Mouse (Mus musculus) liver, embryonic 11.5 days (tissue): ENCODE data around the gene Gm28048. TPM values are rescaled to one million over a fixed set of nuclear protein-coding genes. Genes with fewer than 3 reads are reported as not detected.

ENCODE experiments used
- ATAC-seq: fragments of 200-750 bp; cut with Nextera tagmentation; replicated peaks from 2 replicates; pipeline ENCODE4 v1.8.0; 2017; ENCODE audit warnings: moderate number of reproducible peaks, mild to moderate bottlenecking, moderate TSS enrichment, moderate library complexity; ENCODE audit not compliant: low FRiP score
- DNase-seq: peaks from one replicate; pipeline ENCODE4 v3.0.0-alpha.2; 2017; ENCODE audit warnings: low spot score
- H3K27ac ChIP-seq: fragments of 300-500 bp; sonication (generic); 2 replicates; pipeline ENCODE4 v1.5.1; 2014; ENCODE audit warnings: mild to moderate bottlenecking, low read depth, low read length, control low read depth
- H3K27me3 ChIP-seq: fragments of 300-500 bp; sonication (generic); replicated peaks from 2 replicates; pipeline ENCODE4 v1.6.1; 2014; ENCODE audit warnings: low read length, mixed read lengths; ENCODE audit not compliant: control insufficient read depth, insufficient read depth
- H3K36me3 ChIP-seq: fragments of 300-500 bp; sonication (generic); 2 replicates; pipeline ENCODE4 v1.6.1; 2014; ENCODE audit warnings: mild to moderate bottlenecking, low read length, moderate library complexity, mixed read lengths; ENCODE audit not compliant: control insufficient read depth, insufficient read depth
- H3K4me1 ChIP-seq: fragments of 300-500 bp; sonication (generic); replicated peaks from 2 replicates; pipeline ENCODE4 v1.6.1; 2014; ENCODE audit warnings: low read length, mixed read lengths; ENCODE audit not compliant: control insufficient read depth, insufficient read depth
- H3K4me2 ChIP-seq: fragments of 300-500 bp; sonication (generic); 2 replicates; pipeline ENCODE4 v1.6.1; 2014; ENCODE audit warnings: mild to moderate bottlenecking, control low read depth, moderate library complexity
- H3K4me3 ChIP-seq: fragments of 300-500 bp; sonication (generic); 2 replicates; pipeline ENCODE4 v1.5.1; 2014; ENCODE audit warnings: low read depth, low read length, control low read depth
- H3K9ac ChIP-seq: fragments of 300-500 bp; sonication (generic); 2 replicates; pipeline ENCODE4 v1.6.1; 2014; ENCODE audit warnings: low read depth, low read length, control low read depth
- H3K9me3 ChIP-seq: fragments of 300-500 bp; sonication (generic); 2 replicates; pipeline ENCODE4 v1.6.1; 2016; ENCODE audit warnings: low read length, inconsistent platforms, mixed read lengths; ENCODE audit not compliant: control insufficient read depth
- WGBS: fragments of 180-500 bp; shearing (Covaris S2); extraction: QIAGEN DNeasy Blood & Tissue Kit; methylation state at CpG from one replicate; pipeline ENCODE4 v1.1.7; 2014; 5-methylcytosine and 5-hydroxymethylcytosine counted together
- polyA plus RNA-seq: library from polyadenylated mRNA; unstranded; fragments of >200 nt; fragmentation: Nextera tagmentation; extraction: Ambion mirVana; gene quantifications from 2 replicates; pipeline ENCODE4 v1.2.1, GENCODE M21; 2014

The Gm28048 gene
- polyA plus RNA-seq, 1 experiment from 2014 or later: 20.0 TPM

GRCm38 (mm10) chr11:22872307-22872680 lies 109.6 kb downstream of the Gm28048 start:
- Histone ChIP-seq H3K9ac (peak overlapping the region; percentile 36; the same call in 1 of the 2 replicates), H3K27ac (peak overlapping the region; percentile 47; the same call in 1 of the 2 replicates), H3K4me1 (peaks cover 13% of the 10 kb centered on the region), H3K9me3 (no peaks in the 10 kb centered on the region), H3K4me2 (peak overlapping the region; percentile 64), H3K27me3 (no peaks in the 10 kb centered on the region), H3K36me3 (no peaks in the 10 kb centered on the region), H3K4me3 (peak overlapping the region; percentile 19)
- DNase-seq: no peak
- WGBS: 34% methylated on average over 4 of the region's 4 CpGs
- ATAC-seq: no peak

- Histone ChIP-seq H3K9ac (peak overlapping the region; percentile 41), H3K27ac (peak overlapping the region; percentile 47), H3K36me3 (no peaks in the 10 kb centered on the region), H3K4me3 (peak overlapping the region; percentile 19), H3K4me2 (peak overlapping the region; percentile 64), H3K9me3 (no peaks in the 10 kb centered on the region), H3K27me3 (no peaks in the 10 kb centered on the region), H3K4me1 (peaks cover 12% of the 10 kb centered on the region)
- 35% methylated on average over 7 of the region's 7 CpGs for WGBS
- ATAC-seq: no peak
- no peak for DNase-seq
Measured at GRCm38 (mm10) chr11:22871628-22872306, 110.1 kb downstream of the Gm28048 start.

GRCm38 (mm10) chr11:22868582-22868981 lies 113.3 kb downstream of the Gm28048 start:
- Histone ChIP-seq H3K4me1 (peaks cover 9% of the 10 kb centered on the region), H3K27ac (no peak overlapping the region), H3K4me3 (no peak overlapping the region), H3K9ac (no peak overlapping the region), H3K36me3 (no peaks in the 10 kb centered on the region), H3K27me3 (no peaks in the 10 kb centered on the region), H3K9me3 (no peaks in the 10 kb centered on the region), H3K4me2 (no peak overlapping the region)
- ATAC-seq (no peak), DNase-seq (no peak)
- WGBS: 81% methylated on average over 8 of the region's 8 CpGs

GRCm38 (mm10) chr11:22867691-22868090 lies 114.2 kb downstream of the Gm28048 start:
- Histone ChIP-seq H3K27me3 (no peaks in the 10 kb centered on the region), H3K9ac (no peak overlapping the region), H3K4me3 (no peak overlapping the region), H3K4me2 (no peak overlapping the region), H3K36me3 (no peaks in the 10 kb centered on the region), H3K4me1 (peaks cover 9% of the 10 kb centered on the region), H3K9me3 (no peaks in the 10 kb centered on the region), H3K27ac (no peak overlapping the region)
- DNase-seq: no peak
- 80% methylated on average over 5 of the region's 5 CpGs for WGBS
- ATAC-seq: no peak

GRCm38 (mm10) chr11:22865635-22866246 lies 116.1 kb downstream of the Gm28048 start:
- Histone ChIP-seq H3K9me3 (no peaks in the 10 kb centered on the region), H3K36me3 (no peaks in the 10 kb centered on the region), H3K9ac (no peak overlapping the region), H3K4me1 (peaks cover 2% of the 10 kb centered on the region), H3K4me2 (no peak overlapping the region), H3K27ac (no peak overlapping the region), H3K4me3 (no peak overlapping the region), H3K27me3 (no peaks in the 10 kb centered on the region; the same call in 1 of the 2 replicates)
- no peak for ATAC-seq
- no peak for DNase-seq
- 73% methylated on average over 7 of the region's 7 CpGs for WGBS

- no peaks in the 10 kb centered on the region for H3K36me3 ChIP-seq
- no peak overlapping the region for H3K4me3 ChIP-seq
- DNase-seq (no peak), ATAC-seq (no peak)
- no peaks in the 10 kb centered on the region for H3K9me3 ChIP-seq
- H3K27me3 ChIP-seq: no peaks in the 10 kb centered on the region; the same call in 1 of the 2 replicates
- H3K27ac ChIP-seq: no peak overlapping the region
- WGBS: 66% methylated on average over 8 of the region's 8 CpGs
- no peak overlapping the region for H3K9ac ChIP-seq
- H3K4me1 ChIP-seq: peaks cover 8% of the 10 kb centered on the region
- H3K4me2 ChIP-seq: no peak overlapping the region
Measured at GRCm38 (mm10) chr11:22864305-22865060, 117.4 kb downstream of the Gm28048 start.

GRCm38 (mm10) chr11:22863581-22863980 lies 118.3 kb downstream of the Gm28048 start:
- no peaks in the 10 kb centered on the region; the same call in 1 of the 2 replicates for H3K27me3 ChIP-seq
- no peak overlapping the region for H3K27ac ChIP-seq
- H3K4me3 ChIP-seq: no peak overlapping the region
- ATAC-seq: no peak
- no peaks in the 10 kb centered on the region for H3K9me3 ChIP-seq
- H3K9ac ChIP-seq: no peak overlapping the region
- peaks cover 8% of the 10 kb centered on the region for H3K4me1 ChIP-seq
- no peaks in the 10 kb centered on the region for H3K36me3 ChIP-seq
- 61% methylated on average over 4 of the region's 4 CpGs for WGBS
- DNase-seq: no peak
- no peak overlapping the region for H3K4me2 ChIP-seq

- 78% methylated on average over 4 of the region's 4 CpGs for WGBS
- no peak overlapping the region for H3K27ac ChIP-seq
- H3K27me3 ChIP-seq: no peaks in the 10 kb centered on the region; the same call in none of the 2 replicates
- H3K9ac ChIP-seq: no peak overlapping the region
- H3K4me2 ChIP-seq: no peak overlapping the region
- H3K4me3 ChIP-seq: no peak overlapping the region
- H3K4me1 ChIP-seq: peaks cover 11% of the 10 kb centered on the region
- H3K9me3 ChIP-seq: no peaks in the 10 kb centered on the region
- DNase-seq (no peak), ATAC-seq (no peak)
- H3K36me3 ChIP-seq: no peaks in the 10 kb centered on the region
Measured at GRCm38 (mm10) chr11:22861315-22861714, 120.6 kb downstream of the Gm28048 start.
